Mouse (Mus musculus): ENCODE results near the gene Zfp36l1. TPM values are rescaled to one million over a fixed set of nuclear protein-coding genes. Genes with fewer than 3 reads are reported as not detected.

Gene Zfp36l1
- polyA plus RNA-seq, 1 experiment: 4.7 TPM

- Histone ChIP-seq H3K4me3 (ENCODE audit: insufficient read depth, poor library complexity, severe bottlenecking) (no peak overlapping the region), H3ac (ENCODE audit: control insufficient read depth, insufficient read length, low read depth) (no peak overlapping the region), H3K79me3 (ENCODE audit: low read depth) (no peaks in the 10 kb centered on the region), H3K27me3 (ENCODE audit: control insufficient read depth, insufficient read depth, insufficient read length) (no peaks in the 10 kb centered on the region), H3K36me3 (ENCODE audit: control insufficient read depth, insufficient read depth) (no peaks in the 10 kb centered on the region), H3K79me2 (ENCODE audit: control insufficient read depth, insufficient read depth) (no peaks in the 10 kb centered on the region)
- TF ChIP-seq CTCF (IDR thresholded peaks at IDR 0.05; ENCODE audit: control insufficient read depth, insufficient read depth, insufficient read length) (no peak), CEBPB (IDR thresholded peaks at IDR 0.05; ENCODE audit: low read depth) (no peak)
Measured at GRCm38 (mm10) chr12:80150624-80151023, 37.8 kb upstream of the Zfp36l1 start.

GRCm38 (mm10) chr12:80147563-80148214, 34.9 kb upstream of the Zfp36l1 start:
- TF ChIP-seq CTCF (IDR thresholded peaks at IDR 0.05; ENCODE audit: control insufficient read depth, insufficient read depth, insufficient read length) (no peak), MYOD1 (IDR thresholded peaks at IDR 0.05; ENCODE audit: control insufficient read depth, insufficient read length, low read depth) (no peak), MYOG (IDR thresholded peaks at IDR 0.05; ENCODE audit: control insufficient read depth, extremely low read depth, insufficient read length) (no peak), USF1 (IDR thresholded peaks at IDR 0.05; ENCODE audit: low read depth) (no peak), MAX (IDR thresholded peaks at IDR 0.05) (no peak), FOSL1 (IDR thresholded peaks at IDR 0.05; ENCODE audit: insufficient read depth, low read length, poor library complexity, severe bottlenecking) (no peak), CEBPB (IDR thresholded peaks at IDR 0.05; ENCODE audit: low read depth) (no peak)
- no peak overlapping the region for H3K4me3 ChIP-seq (ENCODE audit: insufficient read depth, poor library complexity, severe bottlenecking)

GRCm38 (mm10) chr12:80146227-80147223, 33.7 kb upstream of the Zfp36l1 start:
- Histone ChIP-seq H3K79me3 (ENCODE audit: low read depth) (no peaks in the 10 kb centered on the region), H3K36me3 (ENCODE audit: control insufficient read depth, insufficient read depth) (no peaks in the 10 kb centered on the region), H3K4me3 (ENCODE audit: insufficient read depth, poor library complexity, severe bottlenecking) (no peak overlapping the region), H3ac (ENCODE audit: control insufficient read depth, insufficient read length, low read depth) (no peak overlapping the region), H3K79me2 (ENCODE audit: control insufficient read depth, insufficient read depth) (no peaks in the 10 kb centered on the region), H3K27me3 (ENCODE audit: control insufficient read depth, insufficient read depth, insufficient read length) (no peaks in the 10 kb centered on the region)
- TF ChIP-seq MAX (IDR thresholded peaks at IDR 0.05) (no peak), CTCF (IDR thresholded peaks at IDR 0.05; ENCODE audit: control insufficient read depth, insufficient read depth, insufficient read length) (peak; percentile 55)

More at GRCm38 (mm10) chr12:80147563-80148214, 34.9 kb upstream of the Zfp36l1 start:
- Histone ChIP-seq H3K79me3 (ENCODE audit: low read depth) (no peaks in the 10 kb centered on the region), H3K27me3 (ENCODE audit: control insufficient read depth, insufficient read depth, insufficient read length) (no peaks in the 10 kb centered on the region), H3ac (ENCODE audit: control insufficient read depth, insufficient read length, low read depth) (no peak overlapping the region), H3K79me2 (ENCODE audit: control insufficient read depth, insufficient read depth) (no peaks in the 10 kb centered on the region), H3K36me3 (ENCODE audit: control insufficient read depth, insufficient read depth) (no peaks in the 10 kb centered on the region)

GRCm38 (mm10) chr12:80145365-80145764, 32.6 kb upstream of the Zfp36l1 start:
- Histone ChIP-seq H3K79me2 (ENCODE audit: control insufficient read depth, insufficient read depth) (no peaks in the 10 kb centered on the region), H3ac (ENCODE audit: control insufficient read depth, insufficient read length, low read depth) (no peak overlapping the region), H3K4me3 (ENCODE audit: insufficient read depth, poor library complexity, severe bottlenecking) (no peak overlapping the region), H3K79me3 (ENCODE audit: low read depth) (no peaks in the 10 kb centered on the region), H3K27me3 (ENCODE audit: control insufficient read depth, insufficient read depth, insufficient read length) (no peaks in the 10 kb centered on the region), H3K36me3 (ENCODE audit: control insufficient read depth, insufficient read depth) (no peaks in the 10 kb centered on the region)
- TF ChIP-seq MYOD1 (IDR thresholded peaks at IDR 0.05; ENCODE audit: control insufficient read depth, insufficient read length, low read depth) (no peak), CTCF (IDR thresholded peaks at IDR 0.05; ENCODE audit: control insufficient read depth, insufficient read depth, insufficient read length) (no peak)

- Histone ChIP-seq H3K4me3 (ENCODE audit: insufficient read depth, poor library complexity, severe bottlenecking) (no peak overlapping the region), H3K27me3 (ENCODE audit: control insufficient read depth, insufficient read depth, insufficient read length) (no peaks in the 10 kb centered on the region), H3ac (ENCODE audit: control insufficient read depth, insufficient read length, low read depth) (no peak overlapping the region), H3K36me3 (ENCODE audit: control insufficient read depth, insufficient read depth) (no peaks in the 10 kb centered on the region), H3K79me3 (ENCODE audit: low read depth) (no peaks in the 10 kb centered on the region), H3K79me2 (ENCODE audit: control insufficient read depth, insufficient read depth) (no peaks in the 10 kb centered on the region)
- TF ChIP-seq USF1 (IDR thresholded peaks at IDR 0.05; ENCODE audit: low read depth): no peak
- no peak for TF ChIP-seq MYOG (IDR thresholded peaks at IDR 0.05; ENCODE audit: control insufficient read depth, extremely low read depth, insufficient read length)
- no peak for TF ChIP-seq CEBPB (IDR thresholded peaks at IDR 0.05; ENCODE audit: low read depth)
- no peak for TF ChIP-seq FOSL1 (IDR thresholded peaks at IDR 0.05; ENCODE audit: insufficient read depth, low read length, poor library complexity, severe bottlenecking)
- TF ChIP-seq MAX (IDR thresholded peaks at IDR 0.05): no peak
- TF ChIP-seq MYOD1 (IDR thresholded peaks at IDR 0.05; ENCODE audit: control insufficient read depth, insufficient read length, low read depth): no peak
- no peak for TF ChIP-seq CTCF (IDR thresholded peaks at IDR 0.05; ENCODE audit: control insufficient read depth, insufficient read depth, insufficient read length)
Measured at GRCm38 (mm10) chr12:80144846-80145245, 32.0 kb upstream of the Zfp36l1 start.

- no peaks in the 10 kb centered on the region for H3K79me3 ChIP-seq (ENCODE audit: low read depth)
- no peaks in the 10 kb centered on the region for H3K36me3 ChIP-seq (ENCODE audit: control insufficient read depth, insufficient read depth)
- H3K79me2 ChIP-seq (ENCODE audit: control insufficient read depth, insufficient read depth): no peaks in the 10 kb centered on the region
- no peak overlapping the region for H3ac ChIP-seq (ENCODE audit: control insufficient read depth, insufficient read length, low read depth)
- H3K27me3 ChIP-seq (ENCODE audit: control insufficient read depth, insufficient read depth, insufficient read length): no peaks in the 10 kb centered on the region
- TF ChIP-seq CTCF (IDR thresholded peaks at IDR 0.05; ENCODE audit: control insufficient read depth, insufficient read depth, insufficient read length): peak; percentile 83
- TF ChIP-seq CEBPB (IDR thresholded peaks at IDR 0.05; ENCODE audit: low read depth): no peak
- H3K4me3 ChIP-seq (ENCODE audit: insufficient read depth, poor library complexity, severe bottlenecking): no peak overlapping the region
Measured at GRCm38 (mm10) chr12:80141470-80141869, 28.7 kb upstream of the Zfp36l1 start.
